Mouse (Mus musculus): ENCODE data around the gene Tet3. TPM values are rescaled to one million over a fixed set of nuclear protein-coding genes. Genes with fewer than 3 reads are reported as not detected.
A peak's percentile ranks its signal among the peaks of the same experiment; 100 is the strongest.

Gene Tet3
- polyA plus RNA-seq, 1 experiment from 2014 or later = 63.1 TPM

- H3K9me3 ChIP-seq = no peaks in the 10 kb centered on the region
- H3K27ac ChIP-seq = no peak overlapping the region
- H3K4me3 ChIP-seq = no peak overlapping the region
- WGBS = 83% methylated on average over 9 of the region's 9 CpGs
- H3K9ac ChIP-seq = no peak overlapping the region
- no peak overlapping the region for H3K4me2 ChIP-seq (replicated peaks)
- H3K36me3 ChIP-seq = peaks cover 6% of the 10 kb centered on the region
- no peak for ATAC-seq (ENCODE audit: low FRiP score, low read depth)
- no peaks in the 10 kb centered on the region for H3K4me1 ChIP-seq
- H3K27me3 ChIP-seq = no peaks in the 10 kb centered on the region
These were observed 14.4 kb upstream of the Tet3 start for GRCm38 (mm10) chr6:83473240-83473639.

- Histone ChIP-seq H3K27me3 (no peaks in the 10 kb centered on the region), H3K27ac (no peak overlapping the region), H3K36me3 (peaks cover 2% of the 10 kb centered on the region), H3K4me2 (replicated peaks) (no peak overlapping the region), H3K9me3 (no peaks in the 10 kb centered on the region), H3K9ac (no peak overlapping the region), H3K4me3 (no peak overlapping the region), H3K4me1 (no peaks in the 10 kb centered on the region)
- WGBS = 86% methylated on average over 7 of the region's 7 CpGs
- ATAC-seq (ENCODE audit: low FRiP score, low read depth) = no peak
These were observed 12.9 kb upstream of the Tet3 start for GRCm38 (mm10) chr6:83471739-83472138.

GRCm38 (mm10) chr6:83464011-83464410, 5.1 kb upstream of the Tet3 start:
- Histone ChIP-seq H3K4me2 (replicated peaks) (no peak overlapping the region), H3K27me3 (no peaks in the 10 kb centered on the region), H3K4me3 (no peak overlapping the region), H3K9ac (no peak overlapping the region), H3K4me1 (peaks cover 9% of the 10 kb centered on the region; the same call in 1 of the 2 replicates), H3K27ac (no peak overlapping the region), H3K36me3 (no peaks in the 10 kb centered on the region), H3K9me3 (no peaks in the 10 kb centered on the region)
- no peak for ATAC-seq (ENCODE audit: low FRiP score, low read depth)

GRCm38 (mm10) chr6:83456984-83457810, 1.7 kb downstream of the Tet3 start:
- Histone ChIP-seq H3K9me3 (no peaks in the 10 kb centered on the region), H3K27ac (peak overlapping the region; percentile 90), H3K4me2 (replicated peaks) (peak overlapping the region; percentile 89), H3K36me3 (no peaks in the 10 kb centered on the region), H3K27me3 (no peaks in the 10 kb centered on the region), H3K9ac (peak overlapping the region; percentile 96), H3K4me1 (peaks cover 48% of the 10 kb centered on the region), H3K4me3 (peak overlapping the region; percentile 87)
- no peak for ATAC-seq (ENCODE audit: low FRiP score, low read depth)
- WGBS = 5% methylated on average over 27 of the region's 33 CpGs

GRCm38 (mm10) chr6:83456131-83456983, 2.5 kb downstream of the Tet3 start:
- Histone ChIP-seq H3K27ac (peak overlapping the region; percentile 90), H3K4me3 (peak overlapping the region; percentile 87), H3K9ac (peak overlapping the region; percentile 96), H3K36me3 (peaks cover 7% of the 10 kb centered on the region), H3K4me1 (peaks cover 56% of the 10 kb centered on the region), H3K4me2 (replicated peaks) (peak overlapping the region; percentile 89), H3K9me3 (no peaks in the 10 kb centered on the region), H3K27me3 (no peaks in the 10 kb centered on the region)
- WGBS = under 1% methylated on average over 73 of the region's 105 CpGs
- peak; percentile 78 for ATAC-seq (ENCODE audit: low FRiP score, low read depth)

GRCm38 (mm10) chr6:83455328-83456130, 3.4 kb downstream of the Tet3 start:
- H3K27me3 ChIP-seq = no peaks in the 10 kb centered on the region
- ATAC-seq (ENCODE audit: low FRiP score, low read depth) = peak; percentile 55
- peak overlapping the region; percentile 96 for H3K9ac ChIP-seq
- peaks cover 64% of the 10 kb centered on the region for H3K4me1 ChIP-seq
- H3K27ac ChIP-seq = peak overlapping the region; percentile 90
- no peaks in the 10 kb centered on the region for H3K9me3 ChIP-seq
- WGBS = under 1% methylated on average over 35 of the region's 41 CpGs
- peak overlapping the region; percentile 87 for H3K4me3 ChIP-seq
- H3K4me2 ChIP-seq (replicated peaks) = peak overlapping the region; percentile 89
- peaks cover 15% of the 10 kb centered on the region for H3K36me3 ChIP-seq

GRCm38 (mm10) chr6:83453706-83454105, 5.2 kb downstream of the Tet3 start:
- peak overlapping the region; percentile 63 for H3K9ac ChIP-seq
- 35% methylated on average over 11 of the region's 11 CpGs for WGBS
- no peak for ATAC-seq (ENCODE audit: low FRiP score, low read depth)

GRCm38 (mm10) chr6:83450451-83451303, 8.2 kb downstream of the Tet3 start:
- H3K4me3 ChIP-seq = no peak overlapping the region
- peak overlapping the region; percentile 28; the same call in 1 of the 2 replicates for H3K27ac ChIP-seq
- H3K9ac ChIP-seq = 0 out of 2 replicates have a peak overlapping the region, but pooled peaks have one; percentile 13
- H3K27me3 ChIP-seq = no peaks in the 10 kb centered on the region
- no peaks in the 10 kb centered on the region for H3K9me3 ChIP-seq
- WGBS = 51% methylated on average over 9 of the region's 9 CpGs
- peaks cover 94% of the 10 kb centered on the region for H3K4me1 ChIP-seq
- no peak for ATAC-seq (ENCODE audit: low FRiP score, low read depth)
- H3K36me3 ChIP-seq = peaks cover 53% of the 10 kb centered on the region
- H3K4me2 ChIP-seq (replicated peaks) = peak overlapping the region; percentile 45

More at GRCm38 (mm10) chr6:83453706-83454105, 5.2 kb downstream of the Tet3 start:
- peaks cover 74% of the 10 kb centered on the region for H3K4me1 ChIP-seq
- no peaks in the 10 kb centered on the region for H3K27me3 ChIP-seq
- peaks cover 27% of the 10 kb centered on the region for H3K36me3 ChIP-seq
- H3K9me3 ChIP-seq = no peaks in the 10 kb centered on the region
- no peak overlapping the region for H3K27ac ChIP-seq
- H3K4me3 ChIP-seq = peak overlapping the region; percentile 87
- H3K4me2 ChIP-seq (replicated peaks) = peak overlapping the region; percentile 89

GRCm38 (mm10) chr6:83449440-83449839, 9.4 kb downstream of the Tet3 start:
- Histone ChIP-seq H3K36me3 (peaks cover 65% of the 10 kb centered on the region), H3K27me3 (no peaks in the 10 kb centered on the region), H3K4me3 (no peak overlapping the region), H3K4me1 (peaks cover 96% of the 10 kb centered on the region), H3K4me2 (replicated peaks) (peak overlapping the region; percentile 19; the same call in 1 of the 2 replicates), H3K27ac (no peak overlapping the region; the same call in 1 of the 2 replicates), H3K9me3 (no peaks in the 10 kb centered on the region), H3K9ac (no peak overlapping the region)
- ATAC-seq (ENCODE audit: low FRiP score, low read depth) = no peak
- WGBS = 53% methylated on average over 3 of the region's 3 CpGs

GRCm38 (mm10) chr6:83448911-83449310, 10.0 kb downstream of the Tet3 start:
- no peak for ATAC-seq (ENCODE audit: low FRiP score, low read depth)

GRCm38 (mm10) chr6:83447031-83447430, 11.9 kb downstream of the Tet3 start:
- H3K9ac ChIP-seq = no peak overlapping the region
- no peak overlapping the region for H3K27ac ChIP-seq
- no peak overlapping the region for H3K4me2 ChIP-seq (replicated peaks)
- peaks cover 98% of the 10 kb centered on the region for H3K4me1 ChIP-seq
- no peaks in the 10 kb centered on the region for H3K27me3 ChIP-seq
- no peaks in the 10 kb centered on the region for H3K9me3 ChIP-seq
- H3K4me3 ChIP-seq = no peak overlapping the region
- H3K36me3 ChIP-seq = peaks cover 65% of the 10 kb centered on the region
- ATAC-seq (ENCODE audit: low FRiP score, low read depth) = no peak
- WGBS = 71% methylated on average over 7 of the region's 7 CpGs

More at GRCm38 (mm10) chr6:83448911-83449310, 10.0 kb downstream of the Tet3 start:
- Histone ChIP-seq H3K27ac (no peak overlapping the region; the same call in 1 of the 2 replicates), H3K9me3 (no peaks in the 10 kb centered on the region), H3K27me3 (no peaks in the 10 kb centered on the region), H3K4me1 (peaks cover 96% of the 10 kb centered on the region), H3K9ac (no peak overlapping the region), H3K4me3 (no peak overlapping the region), H3K36me3 (peaks cover 66% of the 10 kb centered on the region), H3K4me2 (replicated peaks) (no peak overlapping the region)
- WGBS = 77% methylated on average over 4 of the region's 4 CpGs

All from limb, embryonic 13.5 days (tissue).